ENCODE assay signal across 8 mouse cellular contexts in genomic region chr10:60106531-60107186, GRCm38 (mm10). TPM values are rescaled to one million over a fixed set of nuclear protein-coding genes. Genes with fewer than 3 reads are reported as not detected.
DNase-seq lines count a peak whose midpoint lies in the region; ATAC-seq and TF ChIP-seq lines count a peak whose summit lies in the region.

No protein-coding gene starts in this region.

- H3K4me3 ChIP-seq in cerebellum, adult 2 months (replicated peaks; ENCODE audit: insufficient read depth, low read depth, low read length) = peak overlapping the region; percentile 99
- H3K4me3 ChIP-seq in forebrain, postnatal 0 days (ENCODE audit: low read depth, low read length) = peak overlapping the region; percentile 88
- H3K4me3 ChIP-seq in hindbrain, embryonic 12.5 days = peak overlapping the region; percentile 70
- H3K4me3 ChIP-seq in limb, embryonic 14.5 days (replicated peaks; ENCODE audit: low read length) = peak overlapping the region; percentile 59
- H3K4me3 ChIP-seq in midbrain, embryonic 16.5 days (ENCODE audit: low read depth, low read length) = peak overlapping the region; percentile 66

- H3K9ac ChIP-seq in forebrain, postnatal 0 days = peak overlapping the region; percentile 95
- peak overlapping the region; percentile 83 for H3K9ac ChIP-seq in hindbrain, embryonic 12.5 days
- peak overlapping the region; percentile 66 for H3K9ac ChIP-seq in limb, embryonic 14.5 days (ENCODE audit: low read depth, low read length, severe bottlenecking)
- H3K9ac ChIP-seq in midbrain, embryonic 16.5 days (ENCODE audit: low read depth, low read length) = peak overlapping the region; percentile 91

- peak; percentile 89 for ATAC-seq in forebrain, postnatal 0 days
- ATAC-seq in hindbrain, embryonic 12.5 days (ENCODE audit: low FRiP score) = peak; percentile 77
- ATAC-seq in limb, embryonic 14.5 days (ENCODE audit: low FRiP score, low read depth) = peak; percentile 77
- ATAC-seq in midbrain, embryonic 16.5 days = peak; percentile 75

- peaks cover 20% of the 10 kb centered on the region for H3K4me1 ChIP-seq in cerebellum, adult 2 months (ENCODE audit: control insufficient read depth, insufficient read depth, low read length)
- peaks cover 16% of the 10 kb centered on the region for H3K4me1 ChIP-seq in forebrain, postnatal 0 days (ENCODE audit: insufficient read depth)
- peaks cover 29% of the 10 kb centered on the region for H3K4me1 ChIP-seq in hindbrain, embryonic 12.5 days
- peaks cover 6% of the 10 kb centered on the region for H3K4me1 ChIP-seq in limb, embryonic 14.5 days (ENCODE audit: control insufficient read depth, insufficient read depth, low read length)
- peaks cover 34% of the 10 kb centered on the region for H3K4me1 ChIP-seq in midbrain, embryonic 16.5 days (ENCODE audit: control insufficient read depth, insufficient read depth, low read length)

- no peak for TF ChIP-seq POLR2A in cerebellum, adult 2 months (IDR thresholded peaks at IDR 0.05; ENCODE audit: borderline replicate concordance, insufficient read depth, low read length)
- TF ChIP-seq POLR2A in limb, embryonic 14.5 days (IDR thresholded peaks at IDR 0.05; ENCODE audit: borderline replicate concordance, extremely low read depth, insufficient read depth, insufficient read length) = no peak

- H3K36me3 ChIP-seq in forebrain, postnatal 0 days (ENCODE audit: insufficient read depth) = peaks cover 3% of the 10 kb centered on the region; the same call in 1 of the 2 replicates
- no peaks in the 10 kb centered on the region for H3K36me3 ChIP-seq in hindbrain, embryonic 12.5 days
- H3K36me3 ChIP-seq in limb, embryonic 14.5 days (ENCODE audit: control insufficient read depth, insufficient read depth, low read length) = no peaks in the 10 kb centered on the region
- no peaks in the 10 kb centered on the region for H3K36me3 ChIP-seq in midbrain, embryonic 16.5 days (ENCODE audit: control insufficient read depth, insufficient read depth, low read length)

- no peaks in the 10 kb centered on the region for H3K9me3 ChIP-seq in forebrain, postnatal 0 days (ENCODE audit: low read length)
- no peaks in the 10 kb centered on the region for H3K9me3 ChIP-seq in hindbrain, embryonic 12.5 days (replicated peaks)
- H3K9me3 ChIP-seq in limb, embryonic 14.5 days (ENCODE audit: control insufficient read depth, low read length) = no peaks in the 10 kb centered on the region
- H3K9me3 ChIP-seq in midbrain, embryonic 16.5 days (replicated peaks; ENCODE audit: control insufficient read depth, low read length, poor library complexity, severe bottlenecking) = no peaks in the 10 kb centered on the region

- H3K27ac ChIP-seq in cerebellum, adult 2 months (ENCODE audit: insufficient read depth, low read length) = peak overlapping the region; percentile 96
- H3K27ac ChIP-seq in forebrain, postnatal 0 days (ENCODE audit: low read depth, low read length) = peak overlapping the region; percentile 91
- H3K27ac ChIP-seq in hindbrain, embryonic 12.5 days = peak overlapping the region; percentile 92
- H3K27ac ChIP-seq in limb, embryonic 14.5 days (replicated peaks; ENCODE audit: low read depth, low read length) = no peak overlapping the region
- peak overlapping the region; percentile 97 for H3K27ac ChIP-seq in midbrain, embryonic 16.5 days (ENCODE audit: low read length)

- under 1% methylated on average over 57 of the region's 57 CpGs for WGBS in cerebellum, adult 2 months
- 1% methylated on average over 55 of the region's 57 CpGs for WGBS in forebrain, postnatal 0 days
- under 1% methylated on average over 57 of the region's 57 CpGs for WGBS in hindbrain, embryonic 12.5 days
- under 1% methylated on average over 46 of the region's 57 CpGs for whole genome bisulfite sequencing in limb, embryonic 14.5 days
- under 1% methylated on average over 55 of the region's 57 CpGs for WGBS in midbrain, embryonic 16.5 days

- no peaks in the 10 kb centered on the region for H3K27me3 ChIP-seq in cerebellum, adult 2 months (ENCODE audit: control insufficient read depth, insufficient read depth, low read length)
- H3K27me3 ChIP-seq in forebrain, postnatal 0 days (ENCODE audit: insufficient read depth, low read length) = no peaks in the 10 kb centered on the region
- peaks cover 22% of the 10 kb centered on the region for H3K27me3 ChIP-seq in hindbrain, embryonic 12.5 days
- peaks cover 26% of the 10 kb centered on the region for H3K27me3 ChIP-seq in limb, embryonic 14.5 days (ENCODE audit: control insufficient read depth, insufficient read depth, low read length)
- no peaks in the 10 kb centered on the region for H3K27me3 ChIP-seq in midbrain, embryonic 16.5 days (ENCODE audit: control insufficient read depth, insufficient read depth, low read depth, low read length)

- no peak; the same call in 1 of the 2 replicates for TF ChIP-seq CTCF in cerebellum, adult 2 months (IDR thresholded peaks at IDR 0.05; ENCODE audit: borderline replicate concordance, insufficient read depth, low read depth, low read length)
- TF ChIP-seq CTCF in forebrain, postnatal 0 days (IDR thresholded peaks at IDR 0.05; ENCODE audit: low read depth) = peak; percentile 68

- peak; percentile 47 for DNase-seq in right cerebral cortex, adult 18-20 months
- no peak for DNase-seq in right cerebral cortex, postnatal 36 days (ENCODE audit: low spot score in 2 of 2)
- DNase-seq in cerebellum, adult 2 months = peak; percentile 68 to 78
- peak; percentile 84 for DNase-seq in forebrain, postnatal 0 days
- peak; percentile 29 for DNase-seq in limb, embryonic 14.5 days (ENCODE audit: low spot score)
- DNase-seq in thymus, postnatal 0 days (ENCODE audit: low spot score) = peak; percentile 43

- H3K4me2 ChIP-seq in forebrain, postnatal 0 days (ENCODE audit: low read depth) = peak overlapping the region; percentile 91
- H3K4me2 ChIP-seq in hindbrain, embryonic 12.5 days (replicated peaks) = peak overlapping the region; percentile 97
- peak overlapping the region; percentile 93 for H3K4me2 ChIP-seq in limb, embryonic 14.5 days (replicated peaks; ENCODE audit: low read depth, low read length, severe bottlenecking)
- peak overlapping the region; percentile 91 for H3K4me2 ChIP-seq in midbrain, embryonic 16.5 days (ENCODE audit: low read length)

RNA-seq across cellular contexts. Expression of gene Spock2, which starts 0.6 kb away (rescaled TPM):
- polyA plus RNA-seq in cerebellum, adult 2 months (2012; rRNA removed) = 499 and 502 TPM in 2 replicates
- total RNA-seq in forebrain, postnatal 0 days (2014; rRNA removed) = 156 and 215 TPM in 2 replicates
- polyA plus RNA-seq in forebrain, postnatal 0 days (2015; fragmentation: Nextera tagmentation; extraction: Ambion mirVana) = 50.7 and 84.8 TPM in 2 replicates
- polyA plus RNA-seq in hindbrain, embryonic 12.5 days (2016; fragmentation: Nextera tagmentation; extraction: Ambion mirVana) = 35.4 and 38.6 TPM in 2 replicates
- 17.4 and 17.7 TPM in 2 replicates for polyA plus RNA-seq in limb, embryonic 14.5 days (2012; rRNA removed)
- polyA plus RNA-seq in limb, embryonic 14.5 days (2014; fragmentation: Nextera tagmentation; extraction: Ambion mirVana) = 7.3 and 7.6 TPM in 2 replicates
- 115 and 129 TPM in 2 replicates for polyA plus RNA-seq in midbrain, embryonic 16.5 days (2015; fragmentation: Nextera tagmentation; extraction: Ambion mirVana)
- polyA plus RNA-seq in thymus, postnatal 0 days (2015; fragmentation: Nextera tagmentation; extraction: Ambion mirVana) = 7.6 and 7.9 TPM in 2 replicates

Comparison
In these comparisons a context has a peak if more than half of its experiments do, and no peak if none do; other contexts are left out.
1. DNase-seq: peak in right cerebral cortex, adult 18-20 months (single experiment), cerebellum, adult 2 months (2 of 2), forebrain, postnatal 0 days (single experiment), limb, embryonic 14.5 days (single experiment) and thymus, postnatal 0 days (single experiment); none in right cerebral cortex, postnatal 36 days (0 of 2).
2. Peak in every context shown above with its lines, with median percentiles within 50 percentile points of each other: H3K4me3 ChIP-seq, ATAC-seq, H3K4me2 ChIP-seq and H3K9ac ChIP-seq.